Comparison of ENCODE assay signal across 18 mouse cellular contexts in genomic region chr1:164860782-164861181, GRCm38 (mm10).
DNase-seq lines count a peak whose midpoint lies in the region; ATAC-seq lines count a peak whose summit lies in the region.
"Had no signal": no experiment of that assay in that cellular context is flagged by ENCODE, and none has a peak within 500 bp of the region (broad histone marks: within the 10 kb centered on the region; RNA-seq: fewer than 3 reads in every experiment).

No protein-coding gene starts in this region.

- H3K27ac ChIP-seq in forebrain, embryonic 15.5 days (replicated peaks): no peak overlapping the region
- no peak overlapping the region for H3K27ac ChIP-seq in forebrain, embryonic 12.5 days
- no peak overlapping the region for H3K27ac ChIP-seq in midbrain, embryonic 13.5 days
- no peak overlapping the region for H3K27ac ChIP-seq in midbrain, embryonic 10.5 days (replicated peaks)
- H3K27ac ChIP-seq: forebrain, embryonic 13.5 days; heart, embryonic 10.5 days; intestine, embryonic 15.5 days; macrophage; stomach, embryonic 15.5 days had no signal

- DNase-seq in cerebellum, postnatal 14 days: no peak
- no peak for DNase-seq in midbrain, embryonic 10.5 days (ENCODE audit: low spot score)
- DNase-seq in frontal cortex, adult 2 months (ENCODE audit: extremely low spot score in 1 of 2, low spot score in 1 of 2): no peak
- DNase-seq: adrenal gland, postnatal 10 days; kidney, adult 9 months; kidney, postnatal 25 days; thymus, postnatal 25 days had no signal

- no peaks in the 10 kb centered on the region for H3K36me3 ChIP-seq in forebrain, embryonic 15.5 days
- H3K36me3 ChIP-seq in forebrain, embryonic 12.5 days (replicated peaks): no peaks in the 10 kb centered on the region
- no peaks in the 10 kb centered on the region for H3K36me3 ChIP-seq in midbrain, embryonic 13.5 days
- no peaks in the 10 kb centered on the region for H3K36me3 ChIP-seq in midbrain, embryonic 10.5 days
- H3K36me3 ChIP-seq: heart, embryonic 10.5 days; intestine, embryonic 15.5 days; stomach, embryonic 15.5 days had no signal

- 84% methylated on average over 2 of the region's 2 CpGs for WGBS in forebrain, embryonic 15.5 days
- 87% methylated on average over 2 of the region's 2 CpGs for WGBS in forebrain, embryonic 12.5 days
- 85% methylated on average over 2 of the region's 2 CpGs for WGBS in midbrain, embryonic 13.5 days
- WGBS in midbrain, embryonic 10.5 days: 83% methylated on average over 2 of the region's 2 CpGs

- H3K4me2 ChIP-seq in forebrain, embryonic 15.5 days (replicated peaks): no peak overlapping the region
- H3K4me2 ChIP-seq in forebrain, embryonic 12.5 days: no peak overlapping the region
- no peak overlapping the region for H3K4me2 ChIP-seq in midbrain, embryonic 13.5 days (replicated peaks)
- H3K4me2 ChIP-seq: forebrain, embryonic 13.5 days; intestine, embryonic 15.5 days; stomach, embryonic 15.5 days had no signal

- no peaks in the 10 kb centered on the region; the same call in 1 of the 2 replicates for H3K4me1 ChIP-seq in forebrain, embryonic 15.5 days
- H3K4me1 ChIP-seq in forebrain, embryonic 12.5 days: no peaks in the 10 kb centered on the region
- H3K4me1 ChIP-seq in midbrain, embryonic 13.5 days (replicated peaks): peaks cover 8% of the 10 kb centered on the region; the same call in 1 of the 2 replicates
- H3K4me1 ChIP-seq in midbrain, embryonic 10.5 days: peaks cover 10% of the 10 kb centered on the region
- H3K4me1 ChIP-seq: forebrain, embryonic 13.5 days; intestine, embryonic 15.5 days; stomach, embryonic 15.5 days had no signal

- H3K4me3 ChIP-seq in forebrain, embryonic 15.5 days: no peak overlapping the region
- H3K4me3 ChIP-seq in forebrain, embryonic 12.5 days (replicated peaks): no peak overlapping the region
- H3K4me3 ChIP-seq in midbrain, embryonic 13.5 days (replicated peaks): no peak overlapping the region
- H3K4me3 ChIP-seq in midbrain, embryonic 10.5 days: no peak overlapping the region
- H3K4me3 ChIP-seq: erythroblast, embryonic 14.5 days; forebrain, embryonic 13.5 days; heart, embryonic 10.5 days; intestine, embryonic 15.5 days; stomach, embryonic 15.5 days had no signal

- H3K9ac ChIP-seq in forebrain, embryonic 15.5 days (replicated peaks): no peak overlapping the region
- H3K9ac ChIP-seq in forebrain, embryonic 12.5 days: no peak overlapping the region
- no peak overlapping the region for H3K9ac ChIP-seq in midbrain, embryonic 13.5 days (replicated peaks)
- H3K9ac ChIP-seq: forebrain, embryonic 13.5 days; intestine, embryonic 15.5 days; stomach, embryonic 15.5 days had no signal

- no peaks in the 10 kb centered on the region for H3K27me3 ChIP-seq in forebrain, embryonic 15.5 days
- no peaks in the 10 kb centered on the region for H3K27me3 ChIP-seq in forebrain, embryonic 12.5 days
- no peaks in the 10 kb centered on the region for H3K27me3 ChIP-seq in midbrain, embryonic 13.5 days
- H3K27me3 ChIP-seq in midbrain, embryonic 10.5 days (ENCODE audit: low read depth, poor library complexity, severe bottlenecking): no peaks in the 10 kb centered on the region
- H3K27me3 ChIP-seq: forebrain, embryonic 13.5 days; intestine, embryonic 15.5 days; stomach, embryonic 15.5 days had no signal

- peak; percentile 5; the same call in 1 of the 2 replicates for ATAC-seq in cerebellum, adult (ENCODE audit: insufficient number of reproducible peaks, low FRiP score, low TSS enrichment)
- peak; percentile 41; the same call in 1 of the 2 replicates for ATAC-seq in forebrain, embryonic 15.5 days (replicated peaks)
- no peak for ATAC-seq in forebrain, embryonic 12.5 days (ENCODE audit: low FRiP score)
- peak; percentile 57; the same call in 1 of the 2 replicates for ATAC-seq in midbrain, embryonic 13.5 days
- ATAC-seq: forebrain, embryonic 13.5 days; hindbrain, embryonic 16.5 days; intestine, embryonic 15.5 days had no signal

- no peaks in the 10 kb centered on the region for H3K9me3 ChIP-seq in forebrain, embryonic 15.5 days
- no peaks in the 10 kb centered on the region for H3K9me3 ChIP-seq in forebrain, embryonic 12.5 days
- no peaks in the 10 kb centered on the region for H3K9me3 ChIP-seq in midbrain, embryonic 13.5 days
- H3K9me3 ChIP-seq in midbrain, embryonic 10.5 days (replicated peaks): no peaks in the 10 kb centered on the region
- H3K9me3 ChIP-seq: forebrain, embryonic 13.5 days; heart, embryonic 10.5 days; intestine, embryonic 15.5 days; stomach, embryonic 15.5 days had no signal
